ENCODE assay signal across 10 mouse cellular contexts in genomic region chr7:113347271-113347670, GRCm38 (mm10). TPM values are rescaled to one million over a fixed set of nuclear protein-coding genes. Genes with fewer than 3 reads are reported as not detected.
DNase-seq lines count a peak whose midpoint lies in the region; ATAC-seq and TF ChIP-seq lines count a peak whose summit lies in the region.
"Had no signal": no experiment of that assay in that cellular context is flagged by ENCODE, and none has a peak within 500 bp of the region (broad histone marks: within the 10 kb centered on the region; RNA-seq: fewer than 3 reads in every experiment).

No protein-coding gene starts in this region.

- H3K27me3 ChIP-seq in neural tube, embryonic 14.5 days (ENCODE audit: control insufficient read depth, insufficient read depth, low read length): no peaks in the 10 kb centered on the region
- no peaks in the 10 kb centered on the region for H3K27me3 ChIP-seq in kidney, adult 2 months (replicated peaks; ENCODE audit: control insufficient read depth, insufficient read depth, low read length)
- H3K27me3 ChIP-seq: CH12.LX had no signal

- WGBS in neural tube, embryonic 14.5 days: 24% methylated on average over 4 of the region's 4 CpGs
- WGBS in kidney, adult 2 months: 49% methylated on average over 4 of the region's 4 CpGs

- H3K27ac ChIP-seq in neural tube, embryonic 14.5 days (ENCODE audit: low read depth, low read length): peak overlapping the region; percentile 57; the same call in 1 of the 2 replicates
- no peak overlapping the region for H3K27ac ChIP-seq in kidney, adult 2 months (ENCODE audit: insufficient read depth, low read depth, low read length)

- ATAC-seq in neural tube, embryonic 14.5 days (ENCODE audit: low read depth): peak; percentile 72; the same call in 1 of the 2 replicates

- TF ChIP-seq CTCF in kidney, adult 2 months (conservative IDR thresholded peaks at IDR 0.05; ENCODE audit: insufficient read depth, insufficient read length, low read depth, low read length): no peak

- H3K4me3 ChIP-seq in neural tube, embryonic 14.5 days (ENCODE audit: low read depth, low read length): no peak overlapping the region; the same call in 1 of the 2 replicates
- H3K4me3 ChIP-seq in kidney, adult 2 months (ENCODE audit: insufficient read depth, low read depth, low read length): no peak overlapping the region

- H3K9ac ChIP-seq in neural tube, embryonic 14.5 days (replicated peaks; ENCODE audit: low read depth, low read length): no peak overlapping the region; the same call in 1 of the 2 replicates

- H3K9me3 ChIP-seq in neural tube, embryonic 14.5 days (ENCODE audit: control insufficient read depth, low read length): no peaks in the 10 kb centered on the region

- DNase-seq in gastrocnemius, postnatal 25 days: peak; percentile 10
- no peak for DNase-seq in gastrocnemius, postnatal 10 days
- peak; percentile 84 to 91 for DNase-seq in cerebellum, postnatal 14 days
- DNase-seq in layer of hippocampus, adult 11-12 months (ENCODE audit: low spot score): peak; percentile 80
- DNase-seq in kidney, adult 2 months: no peak
- DNase-seq in spleen, postnatal 4 days (ENCODE audit: low spot score in 2 of 2): no peak
- no peak for DNase-seq in thymus, postnatal 4 days

- TF ChIP-seq POLR2A in kidney, adult 2 months (IDR thresholded peaks at IDR 0.05; ENCODE audit: low read depth, low read length): no peak

- peak overlapping the region; percentile 32 for H3K4me2 ChIP-seq in neural tube, embryonic 14.5 days (ENCODE audit: low read depth, low read length)

- no peaks in the 10 kb centered on the region for H3K4me1 ChIP-seq in neural tube, embryonic 14.5 days (ENCODE audit: control insufficient read depth, insufficient read depth, low read length)
- H3K4me1 ChIP-seq in kidney, adult 2 months (ENCODE audit: control insufficient read depth, insufficient read depth, low read length): no peaks in the 10 kb centered on the region

- H3K36me3 ChIP-seq in neural tube, embryonic 14.5 days (ENCODE audit: control insufficient read depth, insufficient read depth, low read length): no peaks in the 10 kb centered on the region
- no peaks in the 10 kb centered on the region for H3K36me3 ChIP-seq in kidney, adult 2 months (ENCODE audit: control insufficient read depth, insufficient read depth, low read length)

RNA-seq across cellular contexts. Expression of gene Btbd10, which starts 21.9 kb away (rescaled TPM):
- total RNA-seq in gastrocnemius, postnatal 25 days (2021): 1 to 10 TPM; 5.7 to 6.1 TPM
- 10 to 100 TPM; 10.3 to 14.0 TPM for total RNA-seq in gastrocnemius, postnatal 10 days (2021)
- 81.0 and 88.3 TPM in 2 replicates for polyA plus RNA-seq in neural tube, embryonic 14.5 days (2014; fragmentation: Nextera tagmentation; extraction: Ambion mirVana)
- polyA plus RNA-seq in kidney, adult 2 months (2012; rRNA removed): 7.4 TPM in 2 replicates

RNA-seq across cellular contexts. Expression of gene Pth, which starts 41.1 kb away (rescaled TPM):
- total RNA-seq in gastrocnemius, postnatal 25 days (2021): not detected
- total RNA-seq in gastrocnemius, postnatal 10 days (2021): not detected
- polyA plus RNA-seq in neural tube, embryonic 14.5 days (2014; fragmentation: Nextera tagmentation; extraction: Ambion mirVana): not detected in 2 replicates
- not detected in 2 replicates for polyA plus RNA-seq in kidney, adult 2 months (2012; rRNA removed)
- total RNA-seq: CH12.LX had no signal
- polyA plus RNA-seq: kidney, embryonic 16.5 days had no signal

Comparison
In these comparisons a context has a peak if more than half of its experiments do, and no peak if none do; other contexts are left out.
1. DNase-seq: peak in gastrocnemius, postnatal 25 days (single experiment), cerebellum, postnatal 14 days (2 of 2) and layer of hippocampus, adult 11-12 months (single experiment); none in gastrocnemius, postnatal 10 days (single experiment), kidney, adult 2 months (single experiment), spleen, postnatal 4 days (0 of 2) and thymus, postnatal 4 days (single experiment).